Mouse (Mus musculus): Measurements from ENCODE around the gene Fam53b. TPM values are rescaled to one million over a fixed set of nuclear protein-coding genes. Genes with fewer than 3 reads are reported as not detected.

The Fam53b gene
- 25.5 and 28.0 TPM in 2 replicates for polyA plus RNA-seq (2015; fragmentation: Nextera tagmentation; extraction: Ambion mirVana)

GRCm38 (mm10) chr7:132813416-132814088 lies at the start of gene Fam53b:
Gene Fam53b (minus strand): TSS chr7:132813886.
- no peaks in the 10 kb centered on the region for H3K9me3 ChIP-seq (replicated peaks)
- peak within 1 kb of the TSS; percentile 99 for H3K4me2 ChIP-seq
- H3K27me3 ChIP-seq, result peaks cover 22% of the 10 kb centered on the region
- peaks cover 58% of the 10 kb centered on the region for H3K4me1 ChIP-seq (replicated peaks)
- WGBS (ENCODE audit: insufficient replicate concordance), result under 1% methylated on average over 84 of the region's 85 CpGs
- H3K27ac ChIP-seq (replicated peaks), result peak within 1 kb of the TSS; percentile 81
- no peaks in the 10 kb centered on the region for H3K36me3 ChIP-seq (replicated peaks)
- peak within 1 kb of the TSS; percentile 70 for H3K4me3 ChIP-seq (replicated peaks)
- peak within 1 kb of the TSS; percentile 71 for H3K9ac ChIP-seq
- ATAC-seq (ENCODE audit: insufficient read depth), result peak; percentile 51

- Histone ChIP-seq H3K9me3 (replicated peaks) (no peaks in the 10 kb centered on the region), H3K4me1 (replicated peaks) (peaks cover 35% of the 10 kb centered on the region), H3K9ac (peak within 1 kb of the TSS; percentile 87), H3K27ac (replicated peaks) (peak within 1 kb of the TSS; percentile 89), H3K36me3 (replicated peaks) (no peaks in the 10 kb centered on the region), H3K4me3 (replicated peaks) (peak within 1 kb of the TSS; percentile 87), H3K27me3 (no peaks in the 10 kb centered on the region), H3K4me2 (peak within 1 kb of the TSS; percentile 83)
- ATAC-seq (ENCODE audit: insufficient read depth), result peak; percentile 96
- WGBS (ENCODE audit: insufficient replicate concordance), result under 1% methylated on average over 53 of the region's 53 CpGs
Observed at GRCm38 (mm10) chr7:132859042-132859958, 45.6 kb upstream of the Fam53b start, which contains the start of gene Abraxas2. Gene Abraxas2 (plus strand): TSS chr7:132859225.

- ATAC-seq (ENCODE audit: insufficient read depth), result no peak
- H3K4me2 ChIP-seq, result no peak overlapping the region
- WGBS (ENCODE audit: insufficient replicate concordance), result 63% methylated on average over 5 of the region's 5 CpGs
Observed at GRCm38 (mm10) chr7:132858043-132858608, 44.4 kb upstream of the Fam53b start.

GRCm38 (mm10) chr7:132856083-132856482 lies 42.4 kb upstream of the Fam53b start:
- Histone ChIP-seq H3K4me2 (no peak overlapping the region), H3K4me3 (replicated peaks) (no peak overlapping the region), H3K27me3 (no peaks in the 10 kb centered on the region), H3K4me1 (replicated peaks) (peaks cover 36% of the 10 kb centered on the region), H3K9ac (no peak overlapping the region), H3K36me3 (replicated peaks) (no peaks in the 10 kb centered on the region), H3K9me3 (replicated peaks) (no peaks in the 10 kb centered on the region), H3K27ac (replicated peaks) (no peak overlapping the region)
- no peak for ATAC-seq (ENCODE audit: insufficient read depth)
- WGBS (ENCODE audit: insufficient replicate concordance), result 48% methylated on average over 1 of the region's 1 CpGs

More at GRCm38 (mm10) chr7:132858043-132858608, 44.4 kb upstream of the Fam53b start:
- Histone ChIP-seq H3K27ac (replicated peaks) (no peak overlapping the region), H3K27me3 (no peaks in the 10 kb centered on the region), H3K4me3 (replicated peaks) (no peak overlapping the region), H3K36me3 (replicated peaks) (no peaks in the 10 kb centered on the region), H3K9me3 (replicated peaks) (no peaks in the 10 kb centered on the region), H3K9ac (no peak overlapping the region), H3K4me1 (replicated peaks) (peaks cover 44% of the 10 kb centered on the region)

- 60% methylated on average over 4 of the region's 4 CpGs for WGBS (ENCODE audit: insufficient replicate concordance)
- Histone ChIP-seq H3K4me3 (replicated peaks) (no peak overlapping the region), H3K4me1 (replicated peaks) (peaks cover 24% of the 10 kb centered on the region), H3K27ac (replicated peaks) (no peak overlapping the region), H3K9ac (no peak overlapping the region), H3K9me3 (replicated peaks) (no peaks in the 10 kb centered on the region), H3K4me2 (no peak overlapping the region), H3K36me3 (replicated peaks) (peaks cover 14% of the 10 kb centered on the region), H3K27me3 (no peaks in the 10 kb centered on the region)
- no peak for ATAC-seq (ENCODE audit: insufficient read depth)
Observed at GRCm38 (mm10) chr7:132853946-132854345, 40.3 kb upstream of the Fam53b start.

- WGBS (ENCODE audit: insufficient replicate concordance), result 79% methylated on average over 6 of the region's 6 CpGs
- ATAC-seq (ENCODE audit: insufficient read depth), result no peak
Observed at GRCm38 (mm10) chr7:132853361-132853760, 39.7 kb upstream of the Fam53b start.

GRCm38 (mm10) chr7:132852173-132852844 lies 38.6 kb upstream of the Fam53b start, which contains the start of gene Eef1akmt2:
Gene Eef1akmt2 (minus strand): TSS chr7:132852673.
- under 1% methylated on average over 37 of the region's 37 CpGs for WGBS (ENCODE audit: insufficient replicate concordance)
- no peaks in the 10 kb centered on the region for H3K27me3 ChIP-seq
- peaks cover 27% of the 10 kb centered on the region for H3K36me3 ChIP-seq (replicated peaks)
- peaks cover 19% of the 10 kb centered on the region for H3K4me1 ChIP-seq (replicated peaks)
- H3K9ac ChIP-seq, result peak within 1 kb of the TSS; percentile 88
- no peaks in the 10 kb centered on the region for H3K9me3 ChIP-seq (replicated peaks)
- H3K27ac ChIP-seq (replicated peaks), result peak within 1 kb of the TSS; percentile 90
- peak within 1 kb of the TSS; percentile 67 for H3K4me2 ChIP-seq
- peak within 1 kb of the TSS; percentile 91 for H3K4me3 ChIP-seq (replicated peaks)
- ATAC-seq (ENCODE audit: insufficient read depth), result peak; percentile 94

More at GRCm38 (mm10) chr7:132853361-132853760, 39.7 kb upstream of the Fam53b start:
- H3K27ac ChIP-seq (replicated peaks), result no peak overlapping the region
- H3K4me3 ChIP-seq (replicated peaks), result no peak overlapping the region
- H3K9me3 ChIP-seq (replicated peaks), result no peaks in the 10 kb centered on the region
- no peak overlapping the region for H3K4me2 ChIP-seq
- no peaks in the 10 kb centered on the region for H3K27me3 ChIP-seq
- H3K9ac ChIP-seq, result no peak overlapping the region
- H3K36me3 ChIP-seq (replicated peaks), result peaks cover 20% of the 10 kb centered on the region
- H3K4me1 ChIP-seq (replicated peaks), result peaks cover 19% of the 10 kb centered on the region

GRCm38 (mm10) chr7:132843152-132843551 lies 29.5 kb upstream of the Fam53b start:
- Histone ChIP-seq H3K36me3 (replicated peaks) (peaks cover 13% of the 10 kb centered on the region), H3K27ac (replicated peaks) (no peak overlapping the region), H3K4me3 (replicated peaks) (no peak overlapping the region), H3K4me2 (no peak overlapping the region), H3K4me1 (replicated peaks) (no peaks in the 10 kb centered on the region), H3K27me3 (no peaks in the 10 kb centered on the region), H3K9ac (no peak overlapping the region), H3K9me3 (replicated peaks) (no peaks in the 10 kb centered on the region)
- no peak for ATAC-seq (ENCODE audit: insufficient read depth)
- WGBS (ENCODE audit: insufficient replicate concordance), result 68% methylated on average over 3 of the region's 3 CpGs

- no peaks in the 10 kb centered on the region for H3K4me1 ChIP-seq (replicated peaks)
- H3K9me3 ChIP-seq (replicated peaks), result no peaks in the 10 kb centered on the region
- H3K4me3 ChIP-seq (replicated peaks), result no peak overlapping the region
- H3K27ac ChIP-seq (replicated peaks), result no peak overlapping the region
- no peak overlapping the region for H3K4me2 ChIP-seq
- H3K27me3 ChIP-seq, result no peaks in the 10 kb centered on the region
- H3K9ac ChIP-seq, result no peak overlapping the region
- H3K36me3 ChIP-seq (replicated peaks), result peaks cover 9% of the 10 kb centered on the region
- 70% methylated on average over 1 of the region's 1 CpGs for WGBS (ENCODE audit: insufficient replicate concordance)
- no peak for ATAC-seq (ENCODE audit: insufficient read depth)
Observed at GRCm38 (mm10) chr7:132842455-132842854, 28.8 kb upstream of the Fam53b start.

GRCm38 (mm10) chr7:132841287-132841686 lies 27.6 kb upstream of the Fam53b start:
- Histone ChIP-seq H3K9ac (no peak overlapping the region), H3K27me3 (no peaks in the 10 kb centered on the region), H3K4me2 (no peak overlapping the region), H3K4me3 (replicated peaks) (no peak overlapping the region), H3K36me3 (replicated peaks) (peaks cover 5% of the 10 kb centered on the region; the same call in 1 of the 2 replicates), H3K9me3 (replicated peaks) (no peaks in the 10 kb centered on the region), H3K27ac (replicated peaks) (no peak overlapping the region), H3K4me1 (replicated peaks) (no peaks in the 10 kb centered on the region)
- no peak for ATAC-seq (ENCODE audit: insufficient read depth)
- WGBS (ENCODE audit: insufficient replicate concordance), result 55% methylated on average over 5 of the region's 5 CpGs

All from liver, embryonic 15.5 days (tissue).